ENCODE assay signal across 16 mouse cellular contexts in genomic region chr19:45807732-45808131, GRCm38 (mm10).
DNase-seq lines count a peak whose midpoint lies in the region.
"Had no signal": no experiment of that assay in that cellular context is flagged by ENCODE, and none has a peak within 500 bp of the region (broad histone marks: within the 10 kb centered on the region; RNA-seq: fewer than 3 reads in every experiment).

No protein-coding gene starts in this region.

- DNase-seq in thymus, postnatal 14 days, result peak; percentile 26
- no peak for DNase-seq in thymus, postnatal 36 days
- peak; percentile 57 for DNase-seq in CD4-positive, CD25-positive, alpha-beta regulatory T cell, adult 2 months (ENCODE audit: low read depth, low spot score)
- DNase-seq in T-cell, adult 2 months (ENCODE audit: low spot score), result peak; percentile 23
- DNase-seq in naive thymus-derived CD4-positive, alpha-beta T cell, adult 2 months (ENCODE audit: low read depth), result peak; percentile 55
- no peak for DNase-seq in liver
- DNase-seq in yolk sac, embryonic 10.5 days (ENCODE audit: low spot score), result no peak
- DNase-seq in urinary bladder, postnatal 36 days (ENCODE audit: low spot score in 2 of 2), result no peak
- DNase-seq: adrenal gland, adult 8-10 months; adrenal gland, postnatal 25 days; cerebellum, adult 11-12 months; cerebellum, adult 8-10 months; cerebellum, postnatal 10 days; gastrocnemius, adult 2 months; gastrocnemius, postnatal 14 days; heart, postnatal 36 days had no signal

Comparison
In these comparisons a context has a peak if more than half of its experiments do, and no peak if none do; other contexts are left out.
1. DNase-seq: peak in thymus, postnatal 14 days (single experiment), CD4-positive, CD25-positive, alpha-beta regulatory T cell, adult 2 months (single experiment), T-cell, adult 2 months (single experiment) and naive thymus-derived CD4-positive, alpha-beta T cell, adult 2 months (single experiment); none in thymus, postnatal 36 days (0 of 2), liver (single experiment), yolk sac, embryonic 10.5 days (single experiment) and urinary bladder, postnatal 36 days (0 of 2).